Mouse (Mus musculus) frontal cortex, adult 2 months (tissue): ENCODE results near the gene Atg16l2. TPM values are rescaled to one million over a fixed set of nuclear protein-coding genes. Genes with fewer than 3 reads are reported as not detected.
A peak's percentile ranks its signal among the peaks of the same experiment; 100 is the strongest.

Source experiments
- DNase-seq, 2 experiments: peaks; one replicate each; pipeline ENCODE4 v3.0.0; 2022; ENCODE audit warnings: low spot score in 1 of 2; ENCODE audit errors: extremely low spot score in 1 of 2
- polyA plus RNA-seq: library from polyadenylated mRNA; depleted of rRNA; stranded (reverse); fragments of >200 nt; gene quantifications from 2 replicates; pipeline ENCODE4 v1.2.3, GENCODE M21; 2012

Atg16l2 gene
- polyA plus RNA-seq, 1 experiment, result 67.4 TPM

DNA sequence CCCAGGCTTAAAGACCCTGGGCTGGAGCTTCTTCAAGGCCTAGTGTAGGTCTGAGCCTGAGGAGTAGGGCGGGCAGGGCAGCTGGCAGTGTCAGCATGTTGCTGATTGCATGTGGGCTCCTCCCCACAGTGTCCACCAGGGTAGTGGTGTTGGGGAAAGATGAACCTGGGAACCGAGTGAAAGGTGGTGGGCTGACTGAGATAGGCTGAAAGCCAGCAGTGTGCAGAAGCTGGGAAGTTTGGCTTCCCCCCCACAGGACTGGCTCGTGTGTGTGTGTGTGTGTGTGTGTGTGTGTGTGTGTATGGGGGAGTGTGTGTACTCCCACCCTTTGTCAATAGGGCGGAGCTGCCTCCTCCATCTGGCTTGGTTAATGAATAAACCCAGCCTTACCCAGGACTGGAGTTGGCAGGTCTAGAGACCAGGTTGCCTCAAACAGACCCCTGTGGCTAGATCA is 21.1 kb upstream of the Atg16l2 start:
- no peak for DNase-seq

DNA sequence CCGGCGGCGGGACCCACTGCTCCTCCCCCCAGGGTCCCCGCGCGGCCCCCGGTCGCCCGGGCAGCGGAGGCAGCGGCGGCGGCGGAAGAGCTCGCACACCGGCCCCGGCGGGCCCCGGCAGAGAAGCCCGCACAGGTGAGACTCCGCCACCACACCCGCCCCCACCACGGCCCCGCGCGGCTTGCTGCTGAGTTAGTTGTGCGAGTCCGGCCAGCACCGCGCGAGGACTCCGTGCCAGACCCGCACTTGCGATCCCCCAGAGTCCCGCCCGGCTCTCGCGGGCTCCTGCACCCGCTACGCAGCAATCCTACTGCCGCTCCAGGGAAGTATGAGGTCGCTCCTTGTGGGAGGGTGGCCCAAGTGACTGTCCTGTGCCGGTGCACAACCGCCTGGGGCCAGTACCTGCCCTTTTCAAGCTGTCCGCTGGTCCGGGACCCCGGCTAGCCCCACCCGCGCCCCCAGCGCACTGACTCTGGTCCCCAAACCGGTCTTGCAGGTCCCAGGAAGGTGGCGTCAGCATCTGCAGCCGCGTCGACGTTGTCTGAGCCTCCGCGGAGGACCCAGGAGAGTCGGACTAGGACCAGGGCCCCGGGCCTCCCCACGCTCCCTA is 19.3 kb upstream of the Atg16l2 start:
- no peak for DNase-seq

DNA sequence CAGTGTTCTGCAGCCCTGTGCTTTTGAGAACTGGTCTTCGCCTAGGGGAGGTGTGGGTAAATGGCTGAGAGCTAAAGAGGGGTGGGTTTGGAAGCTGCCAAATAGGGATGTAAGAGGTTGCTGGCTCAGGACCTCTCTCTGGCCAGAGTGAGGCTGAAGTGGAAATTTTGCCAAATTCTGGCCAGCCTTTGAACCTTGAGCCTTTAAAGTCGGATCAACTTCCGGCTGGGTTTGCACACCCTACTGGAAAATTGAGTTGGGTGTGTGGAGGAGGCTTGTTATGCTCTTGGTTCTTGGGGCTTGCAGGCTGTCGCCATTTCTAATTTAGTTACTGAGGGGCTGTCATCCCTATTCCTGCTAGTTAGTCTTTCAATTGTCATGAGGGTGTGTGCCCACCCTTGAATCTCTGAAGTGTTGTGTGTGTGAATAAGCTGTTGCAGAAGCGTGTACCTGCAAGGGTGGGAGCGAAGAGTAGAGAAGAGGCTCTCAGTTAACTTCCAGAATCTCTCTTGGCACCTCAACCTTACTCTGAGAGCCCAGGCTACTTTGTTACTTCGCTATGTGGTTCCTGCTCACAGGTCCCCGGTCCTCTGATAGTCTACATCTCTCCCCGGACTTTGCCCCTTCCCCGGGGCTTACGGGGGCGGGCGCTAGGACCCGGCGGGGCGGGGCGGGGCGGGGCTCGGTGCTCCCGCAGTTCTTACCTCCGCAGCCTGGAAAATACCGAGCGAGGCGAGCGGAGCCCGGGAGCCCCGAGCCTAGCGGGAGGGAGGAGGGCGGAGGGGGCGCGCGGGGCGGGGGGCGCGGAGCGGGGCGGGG is 18.6 kb upstream of the Atg16l2 start:
- DNase-seq, result peak in 1 of 2 experiments; percentile 28

DNA sequence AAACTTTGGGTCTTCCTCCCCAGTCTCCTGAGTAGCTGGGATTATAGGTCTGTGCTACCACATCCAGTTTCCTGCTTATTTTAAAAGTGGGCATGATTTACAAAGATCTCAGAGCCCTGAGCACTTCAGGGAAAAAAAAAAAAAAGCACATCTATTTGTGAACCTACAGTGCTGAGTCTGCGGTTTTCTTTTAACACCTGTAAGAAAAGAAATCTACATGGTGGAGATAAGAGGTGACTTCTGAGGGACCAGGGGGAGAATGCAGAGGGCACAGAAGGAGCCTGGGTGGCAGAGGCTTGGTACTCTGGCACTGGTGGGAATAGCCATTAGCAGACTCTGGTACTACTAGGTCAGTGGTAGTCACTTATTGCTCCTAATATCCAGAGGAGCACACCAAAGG is 17.7 kb upstream of the Atg16l2 start:
- DNase-seq, result no peak

DNA sequence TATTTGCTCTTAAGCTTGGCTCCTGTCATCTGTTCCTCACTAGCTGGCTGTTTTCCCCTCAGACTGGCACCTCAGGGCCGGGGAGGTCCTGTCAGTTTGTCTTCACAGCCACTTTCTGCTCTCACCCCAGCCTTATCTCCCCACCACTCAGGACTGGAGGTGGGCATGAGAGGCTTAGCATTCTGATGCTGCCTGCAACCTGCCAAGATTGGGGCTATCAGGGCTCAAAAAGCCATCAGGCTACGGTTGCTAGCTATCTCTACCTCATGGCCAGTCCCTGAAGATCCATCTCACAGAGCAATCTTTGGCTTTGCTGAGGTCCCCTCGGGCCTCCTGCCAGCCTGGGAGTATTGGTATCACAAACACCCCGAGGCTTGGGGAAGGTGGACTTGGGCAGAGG is 16.8 kb upstream of the Atg16l2 start:
- no peak for DNase-seq

DNA sequence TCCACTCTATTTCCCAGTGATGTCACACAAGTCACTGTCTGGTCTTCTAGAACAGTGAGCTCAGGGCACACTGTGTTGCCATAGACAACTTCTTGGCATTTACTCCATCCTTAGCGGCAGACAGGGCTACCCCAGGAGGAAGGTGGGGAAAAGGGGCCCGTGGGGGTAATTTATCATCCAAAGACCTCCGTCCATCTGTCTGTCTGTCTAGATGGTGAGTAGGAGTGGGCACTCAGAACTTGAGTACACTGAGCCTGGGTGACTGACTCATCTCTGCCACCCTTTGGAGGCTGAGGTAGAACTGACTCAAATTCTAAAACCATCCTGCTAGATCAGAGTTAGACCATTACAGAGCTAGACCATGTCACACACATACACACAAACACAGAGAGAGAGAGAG is 15.0 kb upstream of the Atg16l2 start, which contains the start of gene Stard10:
Stard10 (plus strand) TSS at position 73 of the 400 bp plus-strand sequence.
- DNase-seq, result peak in 1 of 2 experiments; percentile 27

DNA sequence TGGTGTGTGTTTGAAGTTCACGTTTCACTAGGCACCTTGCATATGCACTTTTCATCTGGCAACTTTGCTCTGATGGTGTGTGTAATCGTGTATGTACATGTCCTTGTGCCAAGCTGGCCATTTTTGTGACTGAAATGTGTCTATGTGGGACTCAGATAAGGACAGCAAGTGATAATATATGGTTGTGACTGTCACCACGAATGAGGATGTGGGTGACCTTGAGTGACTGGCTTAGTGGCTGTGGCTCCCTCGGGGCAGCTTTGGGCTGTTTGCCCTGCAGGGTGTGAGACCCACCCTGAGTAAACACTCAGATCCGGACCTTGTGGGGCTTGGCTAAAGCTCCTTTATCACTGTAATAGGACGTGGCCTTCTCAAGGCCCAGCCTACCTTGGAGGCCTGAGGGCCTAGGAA is 14.5 kb upstream of the Atg16l2 start:
- DNase-seq, result no peak

DNA sequence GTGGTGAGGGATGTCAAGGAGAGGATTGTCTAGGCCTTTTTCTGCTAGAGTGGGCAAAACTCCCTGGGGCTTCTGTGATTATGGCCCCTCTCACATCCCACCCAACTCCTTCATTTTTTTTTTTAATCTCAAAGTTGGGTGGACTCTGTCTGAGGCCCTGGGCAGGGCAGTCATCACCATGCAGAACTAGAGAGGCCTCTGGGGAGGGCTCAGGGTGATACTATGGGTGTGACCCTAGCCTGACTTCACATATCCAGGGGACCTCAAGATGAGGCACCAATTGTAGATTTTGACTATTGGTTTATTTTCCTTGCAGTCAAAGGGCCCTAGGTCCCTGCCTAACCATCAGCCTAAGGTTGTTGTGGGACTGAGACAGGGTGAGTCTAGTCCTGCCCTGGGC is 13.6 kb upstream of the Atg16l2 start:
- no peak for DNase-seq

DNA sequence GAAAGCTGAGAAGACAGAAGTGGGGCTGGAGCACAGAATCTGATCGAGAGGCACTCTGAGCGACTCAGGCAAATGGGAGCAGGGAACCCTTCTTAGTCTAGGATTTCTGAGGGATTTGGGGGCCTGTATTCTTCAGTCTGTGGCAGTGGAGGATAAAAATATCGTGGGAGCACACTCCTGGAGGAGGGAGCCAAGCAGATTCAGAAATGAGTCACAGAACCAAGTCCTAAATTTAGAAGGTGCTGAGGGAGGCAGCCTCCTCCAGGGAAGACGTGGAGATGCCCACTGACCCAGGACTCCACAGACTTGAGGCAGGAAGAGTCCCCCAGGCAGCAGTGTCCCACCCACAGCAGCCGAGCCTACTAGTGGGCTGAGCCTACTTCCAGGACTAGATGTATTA is 12.3 kb upstream of the Atg16l2 start:
- DNase-seq, result peak; percentile 79 to 81

DNA sequence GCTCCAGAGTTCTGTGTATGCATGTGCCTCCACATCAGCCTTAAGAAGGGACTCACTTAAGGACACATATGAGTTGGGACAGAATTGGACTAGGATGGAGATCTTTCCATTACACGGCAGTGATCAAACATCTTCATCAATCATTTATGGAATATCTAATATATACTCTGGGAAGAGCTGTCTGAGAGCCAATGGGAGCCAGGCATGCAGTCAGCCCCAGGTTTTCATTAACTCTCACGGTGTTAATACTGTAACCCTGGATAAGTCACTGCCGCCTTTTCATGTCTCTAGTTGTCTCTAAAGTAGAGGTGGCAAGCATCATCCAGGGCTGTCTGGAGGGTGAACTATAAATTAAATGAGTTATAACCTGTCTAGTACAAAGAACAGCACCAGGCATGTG is 11.0 kb upstream of the Atg16l2 start:
- DNase-seq, result no peak

DNA sequence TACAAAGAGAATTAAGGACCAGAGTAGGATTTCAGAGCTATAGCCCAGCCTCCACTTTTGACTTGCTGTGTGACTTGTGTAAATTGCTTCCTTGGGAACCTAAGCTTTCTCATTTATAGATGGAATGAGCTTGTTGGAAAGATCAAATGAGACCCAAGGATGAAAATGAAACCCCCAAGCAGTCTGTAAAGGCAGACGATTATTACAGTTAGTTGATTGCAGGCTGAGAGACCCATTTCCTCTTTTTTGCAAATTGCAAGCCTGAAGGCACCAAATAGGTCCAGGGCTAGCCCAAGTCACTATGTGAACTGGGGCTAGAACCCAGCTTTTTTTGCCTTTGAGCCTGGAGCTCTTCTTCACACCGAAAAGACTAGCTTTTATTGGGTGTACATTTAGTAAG is 9.0 kb upstream of the Atg16l2 start:
- no peak for DNase-seq

DNA sequence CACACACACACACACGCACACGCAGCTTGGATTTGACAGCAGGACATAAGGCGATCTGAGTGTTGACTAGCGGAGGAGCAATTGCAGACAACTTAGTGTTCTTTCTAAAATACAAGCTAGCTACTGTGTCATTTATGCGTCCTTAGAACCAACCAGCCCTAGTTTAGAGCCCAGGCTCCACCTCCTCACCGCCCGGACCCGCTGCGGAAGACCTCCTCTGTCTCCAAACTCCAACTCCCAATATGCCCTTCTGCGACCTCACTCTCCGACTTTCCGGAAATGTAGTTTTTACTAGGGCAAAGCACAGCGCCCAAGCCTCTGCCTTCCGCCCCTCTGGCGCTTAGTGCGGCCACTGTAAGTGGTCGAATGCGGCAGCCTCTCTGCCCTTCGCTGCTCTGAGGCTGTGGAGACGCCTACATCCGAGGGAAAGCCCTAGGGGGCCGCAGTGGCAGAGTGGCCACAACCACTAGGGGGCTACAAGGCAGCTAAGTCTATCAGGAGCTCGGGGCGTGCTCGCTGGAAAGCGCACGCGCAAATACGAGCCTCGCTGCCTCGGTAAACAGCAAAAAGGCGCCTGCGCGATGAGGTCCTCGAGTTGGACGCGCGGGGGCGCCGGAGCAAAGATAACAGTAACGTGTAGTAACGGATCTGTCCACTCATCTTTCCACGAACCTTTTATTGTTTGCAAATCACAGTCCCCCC is 8.4 kb upstream of the Atg16l2 start:
- DNase-seq, result peak; percentile 96 to 99

DNA sequence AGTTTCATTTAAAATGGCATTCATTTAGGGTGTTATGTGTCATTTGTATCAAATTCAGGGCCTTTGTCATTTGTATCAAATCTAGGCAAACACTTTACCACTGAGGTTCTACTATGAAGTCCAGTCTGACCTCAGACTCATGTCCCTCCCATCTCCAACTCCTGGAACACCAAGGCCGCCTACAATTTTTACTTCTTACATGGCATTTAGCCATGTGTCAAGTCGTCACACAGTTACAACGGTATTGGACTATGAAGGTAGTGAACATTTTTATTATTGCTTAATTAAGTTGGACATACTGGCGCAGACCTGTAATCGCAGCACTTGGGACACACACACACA is 7.9 kb upstream of the Atg16l2 start:
- no peak for DNase-seq

DNA sequence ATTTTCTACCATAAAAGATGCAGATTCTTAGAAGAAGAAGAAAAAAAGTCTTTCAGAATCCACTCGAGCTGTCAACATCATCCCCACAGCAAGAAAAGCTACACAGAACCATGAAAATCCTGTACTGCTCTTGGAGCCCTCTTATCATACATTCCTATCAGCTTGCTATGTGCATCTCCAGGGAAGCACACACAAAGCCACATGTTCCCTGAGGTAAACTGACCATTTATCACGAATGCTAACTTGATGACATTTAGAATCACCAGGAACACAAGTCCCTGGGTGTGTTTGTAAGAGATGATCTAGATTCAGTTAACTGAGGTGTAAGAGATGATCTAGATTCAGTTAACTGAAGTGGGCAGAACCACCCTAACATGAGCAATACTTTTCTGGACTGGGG is 4.8 kb upstream of the Atg16l2 start:
- DNase-seq, result no peak

DNA sequence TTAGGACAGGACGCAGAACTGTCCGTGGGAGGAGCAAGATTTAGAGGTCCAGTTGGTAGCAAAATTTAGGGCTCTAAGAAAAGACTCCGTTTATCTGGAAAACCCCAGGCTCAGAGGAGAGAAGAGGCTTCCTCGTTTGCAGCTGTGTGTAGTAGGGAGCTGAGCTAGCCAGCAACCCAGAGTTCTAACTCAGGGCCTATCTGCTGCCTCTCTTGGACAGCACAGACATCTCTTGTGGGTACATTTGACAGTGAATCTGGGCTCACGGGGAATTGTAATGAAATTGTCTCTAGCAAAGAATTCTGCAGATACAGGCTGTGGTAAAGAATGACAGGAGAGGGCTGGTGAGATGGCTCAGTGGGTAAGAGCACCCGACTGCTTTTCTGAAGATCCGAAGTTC is 640 bp upstream of the Atg16l2 start:
- no peak for DNase-seq

DNA sequence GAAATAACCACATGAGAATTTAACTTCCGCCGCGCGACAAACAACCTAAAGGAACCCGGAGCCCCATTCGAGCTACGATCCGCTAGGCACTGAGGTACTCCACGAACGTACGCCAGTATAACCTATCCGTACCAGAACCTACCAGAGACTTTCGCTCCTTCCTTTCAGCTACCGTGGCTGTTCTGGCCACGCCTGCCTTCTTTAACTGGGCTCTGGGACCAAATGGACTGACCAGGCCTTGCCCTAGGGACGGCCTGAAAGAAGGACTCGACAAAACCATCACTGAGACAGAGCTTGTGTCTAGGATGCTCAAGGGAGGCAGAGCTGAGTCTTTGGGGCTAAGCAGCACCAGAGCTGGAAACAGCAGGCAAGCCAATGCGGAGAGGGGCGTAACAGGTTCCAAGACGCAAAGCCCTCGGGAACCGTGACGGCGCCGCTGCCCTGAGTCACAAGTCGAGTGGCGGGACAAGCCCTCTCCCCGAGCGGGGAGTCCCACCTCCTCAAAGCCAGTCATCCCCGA is 630 bp downstream of the Atg16l2 start:
- DNase-seq, result peak in 1 of 2 experiments; percentile 48

DNA sequence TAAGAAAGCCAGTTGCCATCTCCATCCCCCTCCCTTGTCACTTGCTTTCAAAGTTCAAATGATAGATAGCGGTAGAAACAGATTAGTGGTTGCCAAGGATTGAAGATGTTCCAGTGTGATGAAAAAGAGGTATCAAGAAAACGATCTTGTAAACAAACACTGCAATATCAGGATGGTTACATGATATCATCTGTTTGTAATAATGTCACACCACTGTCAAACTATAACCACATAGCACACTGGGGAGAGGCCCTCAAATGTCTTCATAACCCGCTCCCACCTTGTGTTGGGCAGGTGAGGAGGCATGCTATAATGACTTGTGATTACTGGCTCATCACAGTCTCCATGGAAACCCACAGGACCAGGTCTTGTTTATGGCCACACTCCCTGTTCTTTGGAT is 3.7 kb downstream of the Atg16l2 start:
- no peak for DNase-seq

DNA sequence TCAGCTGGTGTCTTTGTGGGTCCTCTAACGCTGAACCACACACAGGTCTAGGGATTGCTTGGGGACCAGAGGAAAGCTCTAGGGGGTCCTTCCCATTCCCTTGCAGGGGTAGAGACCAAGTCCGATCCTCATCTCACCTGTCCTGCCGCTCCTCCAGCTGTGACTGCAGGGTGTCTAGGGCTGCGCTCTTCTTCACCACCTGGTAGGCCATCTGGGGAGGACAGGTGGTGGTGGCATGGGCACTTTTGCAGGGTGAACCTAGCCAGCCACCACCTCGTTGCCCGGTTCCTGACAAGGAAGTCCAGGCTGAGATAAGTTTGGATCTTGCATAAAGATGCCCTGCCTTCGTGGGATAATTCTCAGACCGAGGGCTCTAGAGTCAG is 5.0 kb downstream of the Atg16l2 start:
- DNase-seq, result no peak

DNA sequence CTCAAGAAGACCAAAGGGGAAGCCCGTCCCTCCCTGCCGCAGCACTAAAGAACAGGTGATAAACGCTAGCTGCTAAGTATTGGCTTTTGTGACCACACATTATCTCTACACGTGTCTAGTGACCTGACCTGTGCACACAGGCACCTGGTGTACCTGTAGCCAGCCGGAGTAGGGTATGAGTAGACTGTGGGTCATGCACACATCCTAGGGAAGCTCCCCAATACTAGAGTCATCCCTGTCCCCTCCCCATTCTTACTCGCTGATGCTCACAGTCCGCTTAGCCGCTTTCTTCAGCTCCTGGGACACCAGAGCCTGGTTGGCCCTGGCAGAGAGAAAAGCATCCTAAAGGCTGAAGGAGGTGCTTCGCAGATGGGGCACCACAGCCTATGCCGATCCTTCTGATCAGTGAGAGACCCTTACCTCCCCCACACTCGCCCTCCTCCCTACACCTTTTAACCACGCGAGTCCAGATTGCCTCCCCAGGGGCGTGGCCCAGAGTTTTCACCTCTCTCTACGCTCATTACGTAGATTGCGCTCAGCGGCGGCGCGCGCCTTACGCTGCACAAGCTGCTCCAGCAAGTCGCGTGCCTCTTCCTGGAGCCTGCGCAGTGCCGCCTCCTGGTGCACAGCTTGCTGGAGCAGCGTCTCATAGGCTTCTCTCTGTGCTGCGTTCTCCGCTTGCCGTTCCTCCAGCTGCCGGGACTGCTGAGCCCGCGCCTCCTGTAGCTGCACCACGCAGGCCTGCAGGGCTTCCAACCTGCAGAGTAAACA is 5.6 kb downstream of the Atg16l2 start:
- peak; percentile 83 to 93 for DNase-seq

DNA sequence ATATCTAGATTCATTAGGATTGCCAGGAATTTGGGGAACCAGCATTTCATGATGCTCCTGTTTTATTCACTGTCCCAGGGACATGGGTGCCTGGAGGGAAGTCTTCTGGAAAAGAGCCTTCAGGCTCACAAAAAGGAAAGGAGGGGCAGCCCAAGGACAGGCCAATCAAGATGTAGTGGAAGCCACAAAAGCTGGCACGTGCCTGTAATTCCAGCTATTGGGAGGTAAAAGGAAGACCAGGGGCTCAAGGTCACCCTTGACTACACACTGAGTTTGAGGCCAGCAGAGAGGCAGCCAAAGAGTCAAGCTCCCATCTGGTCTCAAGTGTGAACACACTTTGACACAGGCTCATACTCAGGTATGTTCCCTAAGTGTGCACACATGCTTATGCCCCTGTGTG is 6.6 kb downstream of the Atg16l2 start:
- DNase-seq, result no peak

DNA sequence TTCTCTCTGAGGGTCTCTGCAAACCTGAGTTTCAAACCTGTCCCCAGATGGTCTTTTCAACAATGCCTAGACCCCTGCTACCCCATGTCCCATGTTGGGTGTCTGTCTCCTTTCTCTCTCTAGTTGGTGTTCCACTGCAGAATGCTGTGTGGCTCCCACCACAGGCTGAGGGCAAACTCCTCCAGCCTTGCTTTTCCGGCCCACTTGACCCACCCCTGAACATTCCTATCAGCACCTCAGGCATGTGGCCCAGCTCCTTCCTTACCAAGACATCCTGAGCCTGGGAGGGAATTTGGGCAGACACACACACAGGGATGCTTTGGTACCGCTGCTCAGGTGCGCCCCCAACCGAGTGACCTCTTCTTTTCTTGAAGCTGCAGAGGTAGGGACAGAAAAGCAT is 8.4 kb downstream of the Atg16l2 start:
- DNase-seq, result no peak
